Mouse (Mus musculus): Measurements from ENCODE around the gene Znfx1.

The Znfx1 gene

GRCm38 (mm10) chr2:167062965-167063880, at the start of gene Znfx1:
TSS of gene Znfx1 (minus strand) at chr2:167063015.
- peak; percentile 98 to 99 for DNase-seq (ENCODE audit: low spot score in 2 of 2)

GRCm38 (mm10) chr2:167112259-167112658, 49.4 kb upstream of the Znfx1 start:
- no peak for DNase-seq (ENCODE audit: low spot score in 2 of 2)

GRCm38 (mm10) chr2:167109506-167109905, 46.7 kb upstream of the Znfx1 start:
- no peak for DNase-seq (ENCODE audit: low spot score in 2 of 2)

- DNase-seq (ENCODE audit: low spot score in 2 of 2): no peak
Observed at GRCm38 (mm10) chr2:167103546-167103945, 40.7 kb upstream of the Znfx1 start.

GRCm38 (mm10) chr2:167101743-167102441, 39.1 kb upstream of the Znfx1 start:
- DNase-seq (ENCODE audit: low spot score in 2 of 2): peak; percentile 22 to 76

GRCm38 (mm10) chr2:167094688-167095087, 31.9 kb upstream of the Znfx1 start:
- DNase-seq (ENCODE audit: low spot score in 2 of 2): no peak

- no peak for DNase-seq (ENCODE audit: low spot score in 2 of 2)
Observed at GRCm38 (mm10) chr2:167093171-167093900, 30.5 kb upstream of the Znfx1 start.

- no peak for DNase-seq (ENCODE audit: low spot score in 2 of 2)
Observed at GRCm38 (mm10) chr2:167090271-167090670, 27.5 kb upstream of the Znfx1 start.

- DNase-seq (ENCODE audit: low spot score in 2 of 2): no peak
Observed at GRCm38 (mm10) chr2:167086836-167087235, 24.0 kb upstream of the Znfx1 start.

GRCm38 (mm10) chr2:167086092-167086491, 23.3 kb upstream of the Znfx1 start:
- DNase-seq (ENCODE audit: low spot score in 2 of 2): no peak

GRCm38 (mm10) chr2:167081639-167082038, 18.8 kb upstream of the Znfx1 start:
- peak in 1 of 2 experiments; percentile 56 for DNase-seq (ENCODE audit: low spot score in 2 of 2)

GRCm38 (mm10) chr2:167081135-167081534, 18.3 kb upstream of the Znfx1 start:
- no peak for DNase-seq (ENCODE audit: low spot score in 2 of 2)

- DNase-seq (ENCODE audit: low spot score in 2 of 2): no peak
Observed at GRCm38 (mm10) chr2:167080387-167080786, 17.6 kb upstream of the Znfx1 start.

- DNase-seq (ENCODE audit: low spot score in 2 of 2): no peak
Observed at GRCm38 (mm10) chr2:167079535-167080257, 16.9 kb upstream of the Znfx1 start.

GRCm38 (mm10) chr2:167078931-167079495, 16.2 kb upstream of the Znfx1 start:
- DNase-seq (ENCODE audit: low spot score in 2 of 2): no peak

- DNase-seq (ENCODE audit: low spot score in 2 of 2): no peak
Observed at GRCm38 (mm10) chr2:167078486-167078885, 15.7 kb upstream of the Znfx1 start.

- no peak for DNase-seq (ENCODE audit: low spot score in 2 of 2)
Observed at GRCm38 (mm10) chr2:167077199-167077962, 14.6 kb upstream of the Znfx1 start.

- no peak for DNase-seq (ENCODE audit: low spot score in 2 of 2)
Observed at GRCm38 (mm10) chr2:167076759-167077158, 13.9 kb upstream of the Znfx1 start.

GRCm38 (mm10) chr2:167076352-167076751, 13.5 kb upstream of the Znfx1 start:
- DNase-seq (ENCODE audit: low spot score in 2 of 2): no peak

- DNase-seq (ENCODE audit: low spot score in 2 of 2): no peak
Observed at GRCm38 (mm10) chr2:167074587-167074986, 11.8 kb upstream of the Znfx1 start.
